Mouse (Mus musculus): ENCODE results near the gene Hist1h4h. TPM values are rescaled to one million over a fixed set of nuclear protein-coding genes. Genes with fewer than 3 reads are reported as not detected.

The Hist1h4h gene
- polyA plus RNA-seq, 1 experiment from 2014 or later: 9.1 TPM

Other genes with a start within 250 kb of the Hist1h4h start
- gene Zfp322a, start 161.8 kb upstream of the Hist1h4h start, polyA plus RNA-seq (2015; fragmentation: Illumina TruSeq; extraction: RNeasy Lipid Tissue Mini Kit (QIAGEN cat#74804); ENCODE audit: insufficient read depth, low read depth, low replicate concordance): 3.7 TPM
- gene Abt1, start 107.2 kb upstream of the Hist1h4h start, polyA plus RNA-seq (2015; fragmentation: Illumina TruSeq; extraction: RNeasy Lipid Tissue Mini Kit (QIAGEN cat#74804); ENCODE audit: insufficient read depth, low read depth, low replicate concordance): 1.1 TPM
- not detected for gene Btn1a1, start 65.1 kb upstream of the Hist1h4h start, polyA plus RNA-seq (2015; fragmentation: Illumina TruSeq; extraction: RNeasy Lipid Tissue Mini Kit (QIAGEN cat#74804); ENCODE audit: insufficient read depth, low read depth, low replicate concordance)
- not detected for gene Btn2a2, start 42.2 kb upstream of the Hist1h4h start, polyA plus RNA-seq (2015; fragmentation: Illumina TruSeq; extraction: RNeasy Lipid Tissue Mini Kit (QIAGEN cat#74804); ENCODE audit: insufficient read depth, low read depth, low replicate concordance)
- not detected for gene Hist1h2af, start 2.9 kb downstream of the Hist1h4h start, polyA plus RNA-seq (2015; fragmentation: Illumina TruSeq; extraction: RNeasy Lipid Tissue Mini Kit (QIAGEN cat#74804); ENCODE audit: insufficient read depth, low read depth, low replicate concordance)
- not detected for gene Hist1h3g, start 4.4 kb downstream of the Hist1h4h start, polyA plus RNA-seq (2015; fragmentation: Illumina TruSeq; extraction: RNeasy Lipid Tissue Mini Kit (QIAGEN cat#74804); ENCODE audit: insufficient read depth, low read depth, low replicate concordance)
- gene Hist1h2bh, start 12.3 kb downstream of the Hist1h4h start, polyA plus RNA-seq (2015; fragmentation: Illumina TruSeq; extraction: RNeasy Lipid Tissue Mini Kit (QIAGEN cat#74804); ENCODE audit: insufficient read depth, low read depth, low replicate concordance): not detected
- not detected for gene Hist1h3f, start 13.0 kb downstream of the Hist1h4h start, polyA plus RNA-seq (2015; fragmentation: Illumina TruSeq; extraction: RNeasy Lipid Tissue Mini Kit (QIAGEN cat#74804); ENCODE audit: insufficient read depth, low read depth, low replicate concordance)
- not detected for gene Hist1h4f, start 20.6 kb downstream of the Hist1h4h start, polyA plus RNA-seq (2015; fragmentation: Illumina TruSeq; extraction: RNeasy Lipid Tissue Mini Kit (QIAGEN cat#74804); ENCODE audit: insufficient read depth, low read depth, low replicate concordance)
- 0.48 TPM for gene Hist1h1d, start 22.2 kb downstream of the Hist1h4h start, polyA plus RNA-seq (2015; fragmentation: Illumina TruSeq; extraction: RNeasy Lipid Tissue Mini Kit (QIAGEN cat#74804); ENCODE audit: insufficient read depth, low read depth, low replicate concordance)
- not detected for gene Hist1h3e, start 31.3 kb downstream of the Hist1h4h start, polyA plus RNA-seq (2015; fragmentation: Illumina TruSeq; extraction: RNeasy Lipid Tissue Mini Kit (QIAGEN cat#74804); ENCODE audit: insufficient read depth, low read depth, low replicate concordance)
- not detected for gene Hist1h2ae, start 40.2 kb downstream of the Hist1h4h start, polyA plus RNA-seq (2015; fragmentation: Illumina TruSeq; extraction: RNeasy Lipid Tissue Mini Kit (QIAGEN cat#74804); ENCODE audit: insufficient read depth, low read depth, low replicate concordance)
- gene Hist1h2bg, start 40.3 kb downstream of the Hist1h4h start, polyA plus RNA-seq (2015; fragmentation: Illumina TruSeq; extraction: RNeasy Lipid Tissue Mini Kit (QIAGEN cat#74804); ENCODE audit: insufficient read depth, low read depth, low replicate concordance): not detected
- not detected for gene Hist1h2bf, start 43.1 kb downstream of the Hist1h4h start, polyA plus RNA-seq (2015; fragmentation: Illumina TruSeq; extraction: RNeasy Lipid Tissue Mini Kit (QIAGEN cat#74804); ENCODE audit: insufficient read depth, low read depth, low replicate concordance)
- not detected for gene Hist1h2ad, start 43.3 kb downstream of the Hist1h4h start, polyA plus RNA-seq (2015; fragmentation: Illumina TruSeq; extraction: RNeasy Lipid Tissue Mini Kit (QIAGEN cat#74804); ENCODE audit: insufficient read depth, low read depth, low replicate concordance)
- gene Hist1h3d, start 44.7 kb downstream of the Hist1h4h start, polyA plus RNA-seq (2015; fragmentation: Illumina TruSeq; extraction: RNeasy Lipid Tissue Mini Kit (QIAGEN cat#74804); ENCODE audit: insufficient read depth, low read depth, low replicate concordance): not detected
- not detected for gene Hist1h4d, start 50.5 kb downstream of the Hist1h4h start, polyA plus RNA-seq (2015; fragmentation: Illumina TruSeq; extraction: RNeasy Lipid Tissue Mini Kit (QIAGEN cat#74804); ENCODE audit: insufficient read depth, low read depth, low replicate concordance)
- gene Hist1h2be, start 90.1 kb downstream of the Hist1h4h start, polyA plus RNA-seq (2015; fragmentation: Illumina TruSeq; extraction: RNeasy Lipid Tissue Mini Kit (QIAGEN cat#74804); ENCODE audit: insufficient read depth, low read depth, low replicate concordance): 1.9 TPM
- 0.70 TPM for gene Hist1h1e, start 91.5 kb downstream of the Hist1h4h start, polyA plus RNA-seq (2015; fragmentation: Illumina TruSeq; extraction: RNeasy Lipid Tissue Mini Kit (QIAGEN cat#74804); ENCODE audit: insufficient read depth, low read depth, low replicate concordance)
- gene Hist1h2ac, start 152.9 kb downstream of the Hist1h4h start, polyA plus RNA-seq (2015; fragmentation: Illumina TruSeq; extraction: RNeasy Lipid Tissue Mini Kit (QIAGEN cat#74804); ENCODE audit: insufficient read depth, low read depth, low replicate concordance): 0.33 TPM
- gene Hist1h2bc, start 153.1 kb downstream of the Hist1h4h start, polyA plus RNA-seq (2015; fragmentation: Illumina TruSeq; extraction: RNeasy Lipid Tissue Mini Kit (QIAGEN cat#74804); ENCODE audit: insufficient read depth, low read depth, low replicate concordance): 37.3 TPM
- gene Hist1h1t, start 164.8 kb downstream of the Hist1h4h start, polyA plus RNA-seq (2015; fragmentation: Illumina TruSeq; extraction: RNeasy Lipid Tissue Mini Kit (QIAGEN cat#74804); ENCODE audit: insufficient read depth, low read depth, low replicate concordance): not detected
- gene Hist1h4c, start 167.4 kb downstream of the Hist1h4h start, polyA plus RNA-seq (2015; fragmentation: Illumina TruSeq; extraction: RNeasy Lipid Tissue Mini Kit (QIAGEN cat#74804); ENCODE audit: insufficient read depth, low read depth, low replicate concordance): 2.0 TPM
- gene Hfe, start 179.8 kb downstream of the Hist1h4h start, polyA plus RNA-seq (2015; fragmentation: Illumina TruSeq; extraction: RNeasy Lipid Tissue Mini Kit (QIAGEN cat#74804); ENCODE audit: insufficient read depth, low read depth, low replicate concordance): 11.9 TPM
- gene Hist1h1c, start 207.8 kb downstream of the Hist1h4h start, polyA plus RNA-seq (2015; fragmentation: Illumina TruSeq; extraction: RNeasy Lipid Tissue Mini Kit (QIAGEN cat#74804); ENCODE audit: insufficient read depth, low read depth, low replicate concordance): 18.7 TPM
- gene Hist1h3c, start 214.6 kb downstream of the Hist1h4h start, polyA plus RNA-seq (2015; fragmentation: Illumina TruSeq; extraction: RNeasy Lipid Tissue Mini Kit (QIAGEN cat#74804); ENCODE audit: insufficient read depth, low read depth, low replicate concordance): not detected
- not detected for gene Hist1h2bb, start 215.7 kb downstream of the Hist1h4h start, polyA plus RNA-seq (2015; fragmentation: Illumina TruSeq; extraction: RNeasy Lipid Tissue Mini Kit (QIAGEN cat#74804); ENCODE audit: insufficient read depth, low read depth, low replicate concordance)
- not detected for gene Hist1h2ab, start 220.1 kb downstream of the Hist1h4h start, polyA plus RNA-seq (2015; fragmentation: Illumina TruSeq; extraction: RNeasy Lipid Tissue Mini Kit (QIAGEN cat#74804); ENCODE audit: insufficient read depth, low read depth, low replicate concordance)
- gene Hist1h3b, start 221.2 kb downstream of the Hist1h4h start, polyA plus RNA-seq (2015; fragmentation: Illumina TruSeq; extraction: RNeasy Lipid Tissue Mini Kit (QIAGEN cat#74804); ENCODE audit: insufficient read depth, low read depth, low replicate concordance): not detected
- gene Hist1h4b, start 226.0 kb downstream of the Hist1h4h start, polyA plus RNA-seq (2015; fragmentation: Illumina TruSeq; extraction: RNeasy Lipid Tissue Mini Kit (QIAGEN cat#74804); ENCODE audit: insufficient read depth, low read depth, low replicate concordance): not detected
- gene Hist1h4a, start 230.2 kb downstream of the Hist1h4h start, polyA plus RNA-seq (2015; fragmentation: Illumina TruSeq; extraction: RNeasy Lipid Tissue Mini Kit (QIAGEN cat#74804); ENCODE audit: insufficient read depth, low read depth, low replicate concordance): not detected
- not detected for gene Hist1h3a, start 231.3 kb downstream of the Hist1h4h start, polyA plus RNA-seq (2015; fragmentation: Illumina TruSeq; extraction: RNeasy Lipid Tissue Mini Kit (QIAGEN cat#74804); ENCODE audit: insufficient read depth, low read depth, low replicate concordance)
- gene Hist1h1a, start 232.6 kb downstream of the Hist1h4h start, polyA plus RNA-seq (2015; fragmentation: Illumina TruSeq; extraction: RNeasy Lipid Tissue Mini Kit (QIAGEN cat#74804); ENCODE audit: insufficient read depth, low read depth, low replicate concordance): not detected
- not detected for gene Trim38, start 238.9 kb downstream of the Hist1h4h start, polyA plus RNA-seq (2015; fragmentation: Illumina TruSeq; extraction: RNeasy Lipid Tissue Mini Kit (QIAGEN cat#74804); ENCODE audit: insufficient read depth, low read depth, low replicate concordance)

Data from pancreas, adult 10 weeks (tissue).